Mouse (Mus musculus) hindbrain, embryonic 14.5 days (tissue): ENCODE results near the gene Ccl26. TPM values are rescaled to one million over a fixed set of nuclear protein-coding genes. Genes with fewer than 3 reads are reported as not detected.
"Not testable (repeated sequence)": the region's sequence is repeated elsewhere in the genome, so short reads cannot be mapped to it uniquely, and the experiment has no call there.

Source experiments
- ATAC-seq: fragments of 200-750 bp; cut with Nextera tagmentation; 2 replicates; pipeline ENCODE4 v1.8.0; 2017; ENCODE audit warnings: moderate number of reproducible peaks, mild to moderate bottlenecking, moderate TSS enrichment, moderate library complexity; ENCODE audit not compliant: low FRiP score
- DNase-seq: peaks from one replicate; pipeline ENCODE4 v3.0.0-alpha.2; 2015; ENCODE audit warnings: low spot score
- H3K27ac ChIP-seq: fragments of 300-500 bp; sonication (generic); 2 replicates; pipeline ENCODE4 v1.5.1; 2014; ENCODE audit warnings: mild to moderate bottlenecking, moderate library complexity
- H3K27me3 ChIP-seq: fragments of 300-500 bp; sonication (generic); 2 replicates; pipeline ENCODE4 v1.6.1; 2014; ENCODE audit warnings: mild to moderate bottlenecking, low read length, mixed read lengths; ENCODE audit not compliant: control insufficient read depth, insufficient read depth
- H3K36me3 ChIP-seq: fragments of 300-500 bp; sonication (generic); replicated peaks from 2 replicates; pipeline ENCODE4 v1.6.1; 2014; ENCODE audit not compliant: control insufficient read depth, insufficient read depth
- H3K4me1 ChIP-seq: fragments of 300-500 bp; sonication (generic); replicated peaks from 2 replicates; pipeline ENCODE4 v1.6.1; 2014; ENCODE audit warnings: antibody characterized with exemption, low read length, mixed read lengths; ENCODE audit not compliant: control insufficient read depth, insufficient read depth
- H3K4me2 ChIP-seq: fragments of 300-500 bp; sonication (generic); replicated peaks from 2 replicates; pipeline ENCODE4 v1.6.1; 2014; ENCODE audit warnings: mild to moderate bottlenecking, moderate library complexity
- H3K4me3 ChIP-seq: fragments of 300-500 bp; sonication (generic); replicated peaks from 2 replicates; pipeline ENCODE4 v1.5.1; 2014; ENCODE audit warnings: mild to moderate bottlenecking, low read length
- H3K9ac ChIP-seq: fragments of 300-500 bp; sonication (generic); 2 replicates; pipeline ENCODE4 v1.6.1; 2014
- H3K9me3 ChIP-seq: fragments of 300-500 bp; sonication (generic); 2 replicates; pipeline ENCODE4 v1.6.1; 2016; ENCODE audit warnings: low read length; ENCODE audit not compliant: control insufficient read depth
- WGBS: fragments of 180-500 bp; shearing (Covaris S2); extraction: QIAGEN DNeasy Blood & Tissue Kit; methylation state at CpG from one replicate; pipeline ENCODE4 v1.1.7; 2014; 5-methylcytosine and 5-hydroxymethylcytosine counted together
- polyA plus RNA-seq: library from polyadenylated mRNA; unstranded; fragments of >200 nt; fragmentation: Nextera tagmentation; extraction: Ambion mirVana; gene quantifications from 2 replicates; pipeline ENCODE4 v1.2.1, GENCODE M21; 2014

The Ccl26 gene
- not detected in 2 replicates for polyA plus RNA-seq

DNA sequence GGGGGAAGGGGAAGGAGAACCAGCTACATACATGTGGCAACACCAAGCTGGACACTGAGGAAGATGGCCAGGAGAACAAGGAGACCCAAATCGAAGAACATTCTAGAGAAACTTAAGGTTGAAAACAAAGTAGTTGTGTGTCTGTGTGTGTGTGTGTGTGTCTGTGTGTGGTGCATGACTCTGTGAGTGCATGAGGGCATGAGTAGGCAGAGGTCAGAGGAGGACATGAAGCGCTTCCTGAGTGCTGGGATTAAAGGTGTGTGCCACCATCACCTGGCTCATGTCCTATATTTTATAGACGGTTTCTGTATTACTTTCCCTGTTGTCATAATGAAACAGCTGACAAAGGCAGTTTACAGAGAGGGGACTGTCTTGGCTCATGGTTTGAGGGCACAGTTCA, at the start of gene Ccl26:
Ccl26 (minus strand) TSS at position 101 of the 400 bp plus-strand sequence.
- H3K36me3 ChIP-seq: no peaks in the 10 kb centered on the region
- no peak within 1 kb of the TSS for H3K4me3 ChIP-seq
- H3K4me1 ChIP-seq: no peaks in the 10 kb centered on the region
- no peak for ATAC-seq
- H3K4me2 ChIP-seq: no peak within 1 kb of the TSS
- H3K9ac ChIP-seq: no peak within 1 kb of the TSS
- no peak within 1 kb of the TSS for H3K27ac ChIP-seq
- DNase-seq: no peak
- H3K9me3 ChIP-seq: no peaks in the 10 kb centered on the region
- 91% methylated on average over 3 of the region's 3 CpGs for WGBS
- no peaks in the 10 kb centered on the region for H3K27me3 ChIP-seq

DNA sequence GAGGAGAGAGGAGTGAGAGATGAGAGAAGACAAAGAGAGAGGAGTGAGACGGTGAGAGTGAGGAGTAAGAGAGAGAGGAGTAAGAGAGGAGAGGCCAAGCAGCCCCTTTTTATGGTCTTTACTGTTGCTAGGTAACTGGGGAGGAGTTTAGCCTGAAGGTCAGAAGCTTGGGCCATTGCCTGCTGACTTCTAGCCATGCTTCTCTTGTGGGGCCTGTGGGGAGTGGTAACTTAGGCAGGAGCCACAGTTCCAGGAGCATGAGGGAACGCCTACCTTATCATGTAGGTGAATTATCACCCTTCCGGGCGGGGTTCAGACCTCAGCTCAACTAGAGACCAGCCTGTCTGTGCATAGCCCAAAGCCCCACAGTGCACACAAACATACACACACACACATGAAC, 46.4 kb upstream of the Ccl26 start:
- Histone ChIP-seq H3K9me3 (0 out of 2 replicates have a peak, but pooled peaks cover 8% of the 10 kb centered on the region), H3K4me3 (no peak overlapping the region), H3K27me3 (no peaks in the 10 kb centered on the region), H3K27ac (no peak overlapping the region), H3K4me1 (no peaks in the 10 kb centered on the region), H3K9ac (no peak overlapping the region), H3K4me2 (no peak overlapping the region), H3K36me3 (no peaks in the 10 kb centered on the region)
- WGBS: 72% methylated on average over 4 of the region's 4 CpGs
- no peak for DNase-seq
- ATAC-seq: no peak

DNA sequence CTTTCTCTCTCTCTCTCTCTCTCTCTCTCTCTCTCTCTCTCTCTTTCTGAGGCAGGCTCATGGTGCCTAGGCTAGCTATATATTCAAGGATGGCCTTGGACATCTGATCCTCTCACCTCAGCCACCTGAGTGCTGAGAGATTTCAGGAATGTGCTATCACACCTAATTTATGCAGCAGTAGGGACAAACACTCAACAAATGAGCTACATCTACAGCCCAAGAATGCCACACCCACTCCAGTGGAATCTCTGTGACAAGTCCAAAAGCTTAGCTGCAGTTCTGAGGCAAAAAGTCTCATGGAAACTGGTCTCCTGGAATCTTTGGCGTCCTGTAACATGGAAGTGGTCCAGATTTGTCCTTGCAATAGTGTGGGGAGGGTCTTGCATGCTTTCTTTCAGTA, 44.2 kb upstream of the Ccl26 start:
- no peak for ATAC-seq
- Histone ChIP-seq H3K9me3 (peaks cover 12% of the 10 kb centered on the region; the same call in 1 of the 2 replicates), H3K4me3 (no peak overlapping the region), H3K4me2 (no peak overlapping the region), H3K4me1 (no peaks in the 10 kb centered on the region), H3K36me3 (no peaks in the 10 kb centered on the region), H3K27ac (no peak overlapping the region), H3K27me3 (no peaks in the 10 kb centered on the region), H3K9ac (no peak overlapping the region)
- 52% methylated on average over 1 of the region's 1 CpGs for WGBS
- no peak for DNase-seq

DNA sequence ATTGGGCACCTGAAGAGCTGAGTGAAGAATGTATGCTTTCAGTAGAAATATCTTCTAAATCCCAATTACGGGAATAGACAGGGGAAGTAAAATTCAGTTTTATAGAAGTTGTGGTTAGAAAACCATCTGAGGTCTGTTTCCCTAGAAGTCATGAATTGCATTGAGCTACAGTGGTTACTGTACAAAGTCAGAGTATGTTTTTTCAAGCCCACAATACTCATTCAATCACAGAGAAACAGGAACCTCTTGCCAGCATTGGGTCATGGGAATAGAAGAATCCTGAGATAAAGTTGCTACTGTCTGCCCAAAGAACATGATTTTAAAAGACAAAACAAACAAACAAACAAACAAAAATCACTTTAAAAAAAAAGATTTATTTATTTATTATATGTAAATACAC, 43.3 kb upstream of the Ccl26 start:
- H3K9me3 ChIP-seq: peaks cover 14% of the 10 kb centered on the region; the same call in 1 of the 2 replicates
- WGBS: no CpG with 5 or more reads among the region's 1 CpGs
- H3K27me3 ChIP-seq: not testable (repeated sequence)

DNA sequence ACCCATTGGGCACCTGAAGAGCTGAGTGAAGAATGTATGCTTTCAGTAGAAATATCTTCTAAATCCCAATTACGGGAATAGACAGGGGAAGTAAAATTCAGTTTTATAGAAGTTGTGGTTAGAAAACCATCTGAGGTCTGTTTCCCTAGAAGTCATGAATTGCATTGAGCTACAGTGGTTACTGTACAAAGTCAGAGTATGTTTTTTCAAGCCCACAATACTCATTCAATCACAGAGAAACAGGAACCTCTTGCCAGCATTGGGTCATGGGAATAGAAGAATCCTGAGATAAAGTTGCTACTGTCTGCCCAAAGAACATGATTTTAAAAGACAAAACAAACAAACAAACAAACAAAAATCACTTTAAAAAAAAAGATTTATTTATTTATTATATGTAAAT, 41.3 kb upstream of the Ccl26 start:
- not testable (repeated sequence) for H3K27me3 ChIP-seq, DNase-seq, H3K4me3 ChIP-seq, H3K36me3 ChIP-seq, H3K4me2 ChIP-seq, H3K4me1 ChIP-seq, H3K27ac ChIP-seq, ATAC-seq, H3K9ac ChIP-seq
- peaks cover 14% of the 10 kb centered on the region; the same call in 1 of the 2 replicates for H3K9me3 ChIP-seq
- WGBS: no CpG with 5 or more reads among the region's 1 CpGs

More for the DNA sequence above, 43.3 kb upstream of the Ccl26 start:
- H3K4me2 ChIP-seq, H3K9ac ChIP-seq, H3K4me1 ChIP-seq, DNase-seq, H3K36me3 ChIP-seq, H3K4me3 ChIP-seq, H3K27ac ChIP-seq, ATAC-seq: not testable (repeated sequence)

DNA sequence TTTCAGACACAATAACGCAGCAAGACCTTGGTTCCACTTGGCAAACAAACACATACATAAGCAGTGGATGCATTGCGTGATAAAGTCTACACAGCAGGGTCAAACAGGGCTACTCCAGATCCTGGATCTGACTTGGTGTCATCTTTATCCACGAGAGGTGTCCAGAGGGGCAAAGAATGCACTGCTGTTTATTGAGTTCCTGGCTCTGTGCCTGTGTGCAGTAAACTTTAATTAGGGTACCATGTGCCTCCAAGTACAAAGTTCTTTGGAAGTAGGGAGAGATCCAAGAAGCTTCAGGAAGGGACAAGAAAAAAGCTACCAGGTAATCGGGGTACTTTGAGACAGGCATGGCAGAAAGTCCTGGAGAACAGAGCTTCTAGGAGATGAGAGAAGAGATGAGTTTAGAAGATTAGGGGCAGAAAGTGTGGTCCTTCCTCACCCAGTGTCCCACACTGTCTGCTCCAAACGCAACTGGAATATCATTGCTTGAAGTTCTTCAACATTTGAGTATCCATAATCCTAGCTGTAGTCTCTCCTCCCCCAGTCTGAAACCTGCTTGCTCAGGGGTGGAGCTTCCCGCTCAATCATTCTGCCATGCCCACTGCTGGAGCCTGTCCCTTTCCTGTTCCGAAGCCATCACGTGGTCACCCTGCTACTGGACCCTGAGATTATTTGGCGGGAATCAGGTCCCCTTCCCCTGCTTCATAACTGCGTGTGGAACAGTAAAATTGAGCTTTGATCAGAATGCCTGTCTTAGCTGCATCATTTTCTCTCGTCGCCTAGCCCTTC, 26.8 kb upstream of the Ccl26 start:
- Histone ChIP-seq H3K4me1 (no peaks in the 10 kb centered on the region), H3K9ac (no peak overlapping the region), H3K9me3 (peaks cover 7% of the 10 kb centered on the region), H3K36me3 (no peaks in the 10 kb centered on the region), H3K27ac (no peak overlapping the region), H3K4me3 (no peak overlapping the region), H3K27me3 (no peaks in the 10 kb centered on the region), H3K4me2 (no peak overlapping the region)
- DNase-seq: no peak
- WGBS: 82% methylated on average over 10 of the region's 12 CpGs
- ATAC-seq: no peak

DNA sequence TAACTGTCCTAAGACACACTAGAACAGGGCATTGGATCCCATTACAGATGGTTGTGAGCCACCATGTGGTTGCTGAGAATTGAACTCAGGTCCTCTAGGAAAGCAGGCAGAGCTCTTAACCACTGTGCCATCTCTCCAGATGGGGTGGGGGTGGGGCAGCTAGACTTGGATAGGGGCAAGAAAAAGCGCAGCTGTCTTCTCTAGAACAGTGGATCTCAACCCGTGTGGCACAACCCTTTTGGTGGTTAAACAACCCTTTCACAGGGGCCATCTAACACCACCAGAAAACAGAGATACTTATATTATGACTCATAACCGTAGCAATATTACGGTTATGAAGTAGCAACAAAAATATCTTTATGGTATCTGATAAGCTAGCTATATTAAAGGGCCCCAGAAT, 24.4 kb upstream of the Ccl26 start:
- Histone ChIP-seq H3K4me2 (no peak overlapping the region), H3K27ac (no peak overlapping the region), H3K9ac (no peak overlapping the region), H3K4me3 (no peak overlapping the region), H3K9me3 (peaks cover 7% of the 10 kb centered on the region), H3K4me1 (no peaks in the 10 kb centered on the region), H3K27me3 (no peaks in the 10 kb centered on the region), H3K36me3 (no peaks in the 10 kb centered on the region)
- ATAC-seq: no peak
- 86% methylated on average over 4 of the region's 4 CpGs for WGBS
- DNase-seq: no peak

DNA sequence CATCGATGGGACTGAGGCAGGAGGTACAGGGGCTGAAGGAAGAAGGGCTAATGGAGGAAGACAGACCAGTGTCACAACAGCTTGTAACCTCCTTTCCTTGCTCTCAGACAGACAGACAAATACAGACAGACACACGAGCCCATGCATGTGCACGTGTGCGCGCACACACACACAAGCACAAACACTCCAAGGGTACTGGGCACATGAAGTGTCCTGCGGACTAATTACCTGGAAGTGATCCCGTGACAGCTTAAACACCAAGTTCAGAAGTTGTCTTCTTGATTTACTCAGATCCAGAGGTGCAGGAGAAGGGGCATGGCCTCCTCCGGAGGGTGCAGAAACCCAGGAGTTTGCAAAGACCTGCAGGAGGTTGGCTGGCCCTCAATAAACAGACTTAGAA, 22.3 kb upstream of the Ccl26 start:
- DNase-seq: no peak
- Histone ChIP-seq H3K4me3 (no peak overlapping the region), H3K4me2 (no peak overlapping the region), H3K4me1 (no peaks in the 10 kb centered on the region), H3K27ac (no peak overlapping the region), H3K9me3 (no peaks in the 10 kb centered on the region), H3K27me3 (no peaks in the 10 kb centered on the region), H3K9ac (no peak overlapping the region), H3K36me3 (no peaks in the 10 kb centered on the region)
- no peak for ATAC-seq
- 94% methylated on average over 8 of the region's 8 CpGs for WGBS

DNA sequence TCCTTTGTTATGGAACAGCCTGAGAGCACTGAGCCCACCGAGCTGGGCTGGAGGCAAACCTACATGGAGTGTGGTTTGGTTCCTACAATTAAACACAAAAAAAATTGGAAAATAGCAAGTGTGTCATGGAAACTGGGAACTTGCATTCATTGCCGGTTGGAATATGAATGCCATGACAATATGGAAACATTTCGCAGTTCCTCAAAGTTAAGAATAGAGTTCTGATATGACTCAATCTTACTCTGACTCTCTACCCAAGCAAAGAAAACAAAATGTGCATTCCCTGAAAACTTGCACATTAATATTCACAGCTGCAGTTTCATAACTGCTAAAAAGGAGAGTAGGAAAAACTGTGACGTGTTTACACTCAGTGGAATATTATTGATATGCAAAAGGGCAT, 19.0 kb upstream of the Ccl26 start:
- whole genome bisulfite sequencing: 91% methylated on average over 4 of the region's 4 CpGs
- no peaks in the 10 kb centered on the region for H3K4me1 ChIP-seq

More for the DNA sequence above, 19.0 kb upstream of the Ccl26 start:
- H3K9ac ChIP-seq: no peak overlapping the region
- no peak for ATAC-seq
- no peak overlapping the region for H3K4me3 ChIP-seq
- DNase-seq: no peak
- no peak overlapping the region for H3K4me2 ChIP-seq
- no peak overlapping the region for H3K27ac ChIP-seq
- H3K9me3 ChIP-seq: no peaks in the 10 kb centered on the region
- no peaks in the 10 kb centered on the region for H3K27me3 ChIP-seq
- no peaks in the 10 kb centered on the region for H3K36me3 ChIP-seq
